Mouse (Mus musculus) megakaryocyte, embryonic 14.5 days (primary cell): ENCODE measurements at regions not wholly inside any gene's neighbourhood (a gene's known extent, or its start where the extent isn't known, plus 50 kb on each side); places are given as distances from the start of the nearest gene placed in this dataset.

Experiments used
- FLI1 ChIP-seq: IDR thresholded peaks from 2 replicates; pipeline ENCODE4 v1.6.1; 2012; ENCODE audit warnings: low read length, inconsistent platforms, mixed read lengths
- GATA1 ChIP-seq: IDR thresholded peaks from 3 replicates; pipeline ENCODE4 v1.6.1; 2012; ENCODE audit warnings: mixed read lengths, low read length, inconsistent platforms, borderline replicate concordance

GRCm38 (mm10) chr11:71581775-71582174, 167.9 kb upstream of the Wscd1 start:
- TF ChIP-seq GATA1: no peak
- TF ChIP-seq FLI1: no peak
